Mouse (Mus musculus) gastrocnemius, postnatal 14 days (tissue): ENCODE data around the gene Rhoh. TPM values are rescaled to one million over a fixed set of nuclear protein-coding genes. Genes with fewer than 3 reads are reported as not detected.

ENCODE experiments used
- DNase-seq: peaks from one replicate; pipeline ENCODE4 v3.0.0; 2021; ENCODE audit warnings: mixed read lengths
- intact Hi-C: fragments of 180-260 bp; cut with DNase I; formaldehyde crosslinking; loops from one replicate; pipeline ENCODE4 v1.15.1; 2025; ENCODE audit warnings: low total_unique reads
- long read RNA-seq, 2 experiments: library from polyadenylated mRNA; stranded (forward); transcript quantifications; one replicate each; pipeline ENCODE4 v2.0.0; 2021
- total RNA-seq, 2 experiments: library from RNA; stranded (reverse); gene quantifications; 2 replicates each; pipeline ENCODE4 v1.2.3; 2021

The Rhoh gene
- total RNA-seq: 1 to 10 TPM in 1 of 2 experiments, under 1 TPM in 1; 0.29 to 1.0 TPM
- long read RNA-seq, experiment 1, full-length matches to known transcripts: 2 of 2 reads
- long read RNA-seq, experiment 1, partial matches to known transcripts: 0 of 2 reads
- long read RNA-seq, experiment 1, other reads (novel, unspliced or antisense): 0 of 2 reads
- long read RNA-seq, experiment 2: 0 reads

- intact Hi-C loops: no loop called here
- no peak for DNase-seq
Measured at GRCm38 (mm10) chr5:65861154-65861944, at the start of gene Rhoh. Rhoh (plus strand) TSS chr5:65861213.

- intact Hi-C loops: loop anchor here (5.0 kb wide), 1 partner anchor 134 kb away; no protein-coding TSS in a partner anchor
- peak; percentile 12 for DNase-seq
Measured at GRCm38 (mm10) chr5:65823601-65824133, 37.3 kb upstream of the Rhoh start.

GRCm38 (mm10) chr5:65826476-65826875 is 34.5 kb upstream of the Rhoh start:
- intact Hi-C loops: no loop called here
- no peak for DNase-seq

GRCm38 (mm10) chr5:65827102-65827501 is 33.9 kb upstream of the Rhoh start:
- DNase-seq: no peak
- intact Hi-C loops: no loop called here

GRCm38 (mm10) chr5:65828261-65828660 is 32.8 kb upstream of the Rhoh start:
- intact Hi-C loops: no loop called here
- no peak for DNase-seq

- intact Hi-C loops: no loop called here
- DNase-seq: no peak
Measured at GRCm38 (mm10) chr5:65829059-65829458, 32.0 kb upstream of the Rhoh start.

- intact Hi-C loops: no loop called here
Measured at GRCm38 (mm10) chr5:65831917-65832618, 28.9 kb upstream of the Rhoh start.

GRCm38 (mm10) chr5:65833092-65833491 is 27.9 kb upstream of the Rhoh start:
- intact Hi-C loops: no loop called here
- DNase-seq: no peak

More at GRCm38 (mm10) chr5:65831917-65832618, 28.9 kb upstream of the Rhoh start:
- no peak for DNase-seq

- DNase-seq: no peak
- intact Hi-C loops: no loop called here
Measured at GRCm38 (mm10) chr5:65833766-65834498, 27.1 kb upstream of the Rhoh start.

- intact Hi-C loops: no loop called here
- DNase-seq: no peak
Measured at GRCm38 (mm10) chr5:65838053-65838452, 23.0 kb upstream of the Rhoh start.

- DNase-seq: no peak
- intact Hi-C loops: no loop called here
Measured at GRCm38 (mm10) chr5:65842947-65843346, 18.1 kb upstream of the Rhoh start.

GRCm38 (mm10) chr5:65846534-65846933 is 14.5 kb upstream of the Rhoh start:
- intact Hi-C loops: no loop called here

GRCm38 (mm10) chr5:65846958-65847357 is 14.1 kb upstream of the Rhoh start:
- intact Hi-C loops: no loop called here
- no peak for DNase-seq

More at GRCm38 (mm10) chr5:65846534-65846933, 14.5 kb upstream of the Rhoh start:
- no peak for DNase-seq

- intact Hi-C loops: no loop called here
- no peak for DNase-seq
Measured at GRCm38 (mm10) chr5:65847656-65848055, 13.4 kb upstream of the Rhoh start.

GRCm38 (mm10) chr5:65850765-65851164 is 10.2 kb upstream of the Rhoh start:
- intact Hi-C loops: no loop called here
- no peak for DNase-seq

- DNase-seq: no peak
Measured at GRCm38 (mm10) chr5:65854786-65855191, 6.2 kb upstream of the Rhoh start.

GRCm38 (mm10) chr5:65855571-65855970 is 5.4 kb upstream of the Rhoh start:
- DNase-seq: no peak
- intact Hi-C loops: no loop called here

More at GRCm38 (mm10) chr5:65854786-65855191, 6.2 kb upstream of the Rhoh start:
- intact Hi-C loops: no loop called here

- intact Hi-C loops: no loop called here
- no peak for DNase-seq
Measured at GRCm38 (mm10) chr5:65856591-65857411, 4.2 kb upstream of the Rhoh start.

GRCm38 (mm10) chr5:65857935-65858334 is 3.1 kb upstream of the Rhoh start:
- DNase-seq: no peak
- intact Hi-C loops: no loop called here
